Mouse (Mus musculus) stomach, embryonic 14.5 days (tissue): Measurements from ENCODE around the gene Gpr157. TPM values are rescaled to one million over a fixed set of nuclear protein-coding genes. Genes with fewer than 3 reads are reported as not detected.

Experiments used
- ATAC-seq: fragments of 200-750 bp; cut with Nextera tagmentation; 2 replicates; pipeline ENCODE4 v1.8.0; 2017; ENCODE audit warnings: low read depth, moderate TSS enrichment; ENCODE audit not compliant: insufficient number of reproducible peaks, insufficient read depth, low FRiP score
- H3K27ac ChIP-seq: fragments of 300-500 bp; sonication (generic); 2 replicates; pipeline ENCODE4 v1.5.1; 2014; ENCODE audit warnings: mild to moderate bottlenecking, low read length, moderate library complexity, mixed read lengths
- H3K27me3 ChIP-seq: fragments of 300-500 bp; sonication (generic); 2 replicates; pipeline ENCODE4 v1.6.1; 2014; ENCODE audit warnings: low read length, control low read depth, mixed read lengths; ENCODE audit not compliant: control insufficient read depth, insufficient read depth
- H3K36me3 ChIP-seq: fragments of 300-500 bp; sonication (generic); 2 replicates; pipeline ENCODE4 v1.6.1; 2014; ENCODE audit warnings: mild to moderate bottlenecking, control low read depth, low read length, moderate library complexity, mixed read lengths; ENCODE audit not compliant: control insufficient read depth, insufficient read depth
- H3K4me1 ChIP-seq: fragments of 300-500 bp; sonication (generic); 2 replicates; pipeline ENCODE4 v1.6.1; 2014; ENCODE audit warnings: low read length, control low read depth, mixed read lengths; ENCODE audit not compliant: control insufficient read depth, insufficient read depth
- H3K4me2 ChIP-seq: fragments of 300-500 bp; sonication (generic); replicated peaks from 2 replicates; pipeline ENCODE4 v1.6.1; 2014; ENCODE audit warnings: low read depth, low read length, control low read depth
- H3K4me3 ChIP-seq: fragments of 300-500 bp; sonication (generic); 2 replicates; pipeline ENCODE4 v1.5.1; 2014; ENCODE audit warnings: low read depth, low read length, control low read depth
- H3K9ac ChIP-seq: fragments of 300-500 bp; sonication (generic); replicated peaks from 2 replicates; pipeline ENCODE4 v1.6.1; 2014; ENCODE audit warnings: low read depth, mild to moderate bottlenecking, control low read depth, low read length, moderate library complexity, mixed read lengths
- H3K9me3 ChIP-seq: fragments of 300-500 bp; sonication (generic); 2 replicates; pipeline ENCODE4 v1.6.1; 2016; ENCODE audit warnings: low read depth, low read length, control low read depth; ENCODE audit not compliant: control insufficient read depth
- WGBS: fragments of 180-500 bp; shearing (Covaris S2); extraction: QIAGEN DNeasy Blood & Tissue Kit; methylation state at CpG from one replicate; pipeline ENCODE4 v1.1.7; 2014; 5-methylcytosine and 5-hydroxymethylcytosine counted together
- polyA plus RNA-seq: library from polyadenylated mRNA; unstranded; fragments of >200 nt; fragmentation: Nextera tagmentation; extraction: Ambion mirVana; gene quantifications from 2 replicates; pipeline ENCODE4 v1.2.1, GENCODE M21; 2014

Gpr157 gene
- polyA plus RNA-seq, 1 experiment from 2014 or later: 0.39 TPM

DNA sequence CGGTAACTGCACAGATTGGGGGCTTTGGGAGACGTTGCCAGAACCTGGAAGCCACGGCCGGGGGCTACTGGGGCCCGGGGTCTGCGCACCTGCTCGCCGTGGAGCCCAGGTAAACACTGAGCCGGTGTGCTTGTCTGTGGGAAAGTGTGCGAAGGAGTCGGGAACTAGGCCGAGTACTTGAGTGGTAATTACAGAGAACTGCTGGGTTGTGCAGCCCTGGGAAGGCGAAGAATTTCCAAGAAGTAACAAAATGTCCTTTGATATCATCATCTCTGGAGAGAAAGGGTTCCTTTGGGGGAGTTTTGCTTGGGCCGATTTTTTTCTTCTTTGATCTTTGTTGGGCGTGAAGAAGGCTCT lies 38.0 kb upstream of the Gpr157 start:
- Histone ChIP-seq H3K4me1 (peaks cover 6% of the 10 kb centered on the region; the same call in 1 of the 2 replicates), H3K4me2 (peak overlapping the region; percentile 90), H3K9me3 (no peaks in the 10 kb centered on the region), H3K27ac (no peak overlapping the region), H3K27me3 (peaks cover 8% of the 10 kb centered on the region; the same call in 1 of the 2 replicates), H3K4me3 (peak overlapping the region; percentile 48), H3K36me3 (no peaks in the 10 kb centered on the region), H3K9ac (no peak overlapping the region)
- 17% methylated on average over 15 of the region's 15 CpGs for WGBS
- no peak for ATAC-seq

DNA sequence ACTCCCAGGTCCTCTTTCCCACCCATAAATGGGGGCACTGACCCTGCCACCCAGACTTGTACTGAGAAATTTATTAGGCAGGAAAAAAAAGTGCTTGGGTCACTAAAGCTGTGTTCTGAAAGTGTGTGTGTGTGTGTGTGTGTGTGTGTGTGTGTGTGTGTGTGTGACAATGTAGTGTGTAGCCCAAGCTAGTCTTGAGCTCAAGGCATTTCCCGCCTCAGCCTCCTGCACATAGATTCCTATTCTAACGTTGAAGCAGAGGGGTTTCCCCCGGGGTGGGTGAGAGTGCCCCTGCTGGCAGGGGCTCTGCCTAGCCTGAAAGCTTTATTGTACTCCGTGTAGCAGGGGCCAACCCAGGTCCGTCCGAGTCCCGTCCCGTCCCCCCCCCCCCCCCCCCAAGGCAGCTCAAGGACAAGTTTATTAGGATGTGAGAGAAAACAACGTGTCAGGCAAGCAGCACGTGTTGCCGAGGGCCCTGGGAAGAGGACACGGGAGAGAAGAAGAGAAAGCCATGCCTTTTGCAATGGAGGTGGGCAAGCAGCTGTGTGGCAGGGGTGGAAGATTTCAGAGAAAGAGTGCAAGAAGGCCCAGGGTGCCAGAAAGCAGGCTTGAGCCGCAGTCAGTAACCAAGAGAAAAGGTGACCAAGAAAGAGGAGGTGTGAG lies 37.5 kb upstream of the Gpr157 start:
- peak overlapping the region; percentile 48; the same call in 1 of the 2 replicates for H3K4me3 ChIP-seq
- H3K27ac ChIP-seq: no peak overlapping the region
- 26% methylated on average over 13 of the region's 13 CpGs for WGBS
- H3K4me1 ChIP-seq: peaks cover 6% of the 10 kb centered on the region; the same call in 1 of the 2 replicates
- H3K27me3 ChIP-seq: peaks cover 8% of the 10 kb centered on the region; the same call in 1 of the 2 replicates
- H3K9ac ChIP-seq: no peak overlapping the region
- H3K36me3 ChIP-seq: no peaks in the 10 kb centered on the region
- H3K9me3 ChIP-seq: no peaks in the 10 kb centered on the region
- ATAC-seq: no peak
- peak overlapping the region; percentile 90; the same call in 1 of the 2 replicates for H3K4me2 ChIP-seq

DNA sequence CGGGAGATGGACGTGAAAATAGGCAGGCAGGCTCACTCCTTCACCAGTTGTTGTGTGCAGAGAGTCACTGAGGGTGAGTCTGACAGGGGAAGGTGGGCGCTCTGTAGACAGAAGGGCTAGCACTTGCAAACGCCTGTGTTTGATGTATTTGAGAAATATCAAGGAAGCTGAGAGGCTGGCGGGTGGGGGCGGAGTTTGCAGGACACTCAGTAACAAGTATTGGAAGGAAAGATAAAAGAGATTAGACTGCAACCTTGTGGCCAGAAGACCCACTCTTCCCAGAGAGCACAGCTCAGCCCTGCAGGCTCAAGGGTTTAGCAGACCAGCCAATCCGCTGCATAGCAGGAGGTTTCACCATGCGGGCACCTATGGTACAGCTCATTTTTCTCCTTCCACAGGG lies 35.7 kb upstream of the Gpr157 start:
- Histone ChIP-seq H3K36me3 (no peaks in the 10 kb centered on the region), H3K9me3 (no peaks in the 10 kb centered on the region), H3K4me3 (no peak overlapping the region), H3K9ac (no peak overlapping the region), H3K4me1 (peaks cover 6% of the 10 kb centered on the region; the same call in 1 of the 2 replicates), H3K27me3 (peaks cover 3% of the 10 kb centered on the region; the same call in 1 of the 2 replicates), H3K4me2 (no peak overlapping the region), H3K27ac (no peak overlapping the region)
- ATAC-seq: no peak
- 67% methylated on average over 8 of the region's 8 CpGs for WGBS

DNA sequence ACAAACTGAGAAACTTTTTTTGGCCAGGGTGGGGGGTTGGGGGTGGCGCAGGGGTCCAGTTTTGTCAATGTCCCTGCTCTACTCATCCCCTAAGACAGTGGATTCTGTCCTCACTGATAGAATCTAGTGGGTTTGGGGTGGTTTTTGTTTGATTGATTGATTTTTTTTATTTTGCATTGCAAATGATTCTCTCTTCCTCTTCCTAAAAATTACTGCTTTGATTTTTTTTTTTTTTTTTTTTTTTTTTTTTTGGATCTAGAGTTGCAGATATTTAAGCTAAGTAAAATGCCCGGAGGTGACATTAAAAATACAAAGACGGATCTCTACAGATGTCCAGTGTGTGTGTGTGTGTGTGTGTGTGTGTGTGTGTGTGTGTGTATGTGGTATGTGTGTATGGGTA lies 34.8 kb upstream of the Gpr157 start:
- WGBS: 91% methylated on average over 3 of the region's 3 CpGs
- Histone ChIP-seq H3K4me2 (no peak overlapping the region), H3K27ac (no peak overlapping the region), H3K4me1 (peaks cover 6% of the 10 kb centered on the region; the same call in 1 of the 2 replicates), H3K27me3 (peaks cover 3% of the 10 kb centered on the region; the same call in 1 of the 2 replicates), H3K4me3 (no peak overlapping the region), H3K9me3 (no peaks in the 10 kb centered on the region), H3K36me3 (no peaks in the 10 kb centered on the region), H3K9ac (no peak overlapping the region)
- no peak for ATAC-seq

DNA sequence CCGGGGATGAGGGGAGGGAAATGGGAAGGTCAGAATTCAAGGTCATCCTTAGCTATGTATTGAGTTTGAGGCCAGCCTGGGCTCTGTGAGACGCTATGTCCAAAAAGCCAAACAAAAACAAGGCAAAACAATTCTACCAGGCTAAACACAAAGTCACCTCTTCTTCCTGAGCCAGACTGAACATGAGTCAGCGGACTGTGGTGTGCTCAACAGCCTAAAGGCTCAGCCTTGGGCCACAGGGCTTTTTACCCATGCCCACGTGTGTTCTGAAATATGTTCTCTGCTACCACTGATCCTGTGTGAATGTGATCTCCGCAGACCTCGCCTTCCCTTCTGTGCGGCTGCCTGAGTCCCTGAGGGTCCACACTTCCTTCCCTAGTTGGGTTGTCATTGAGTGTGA lies 31.0 kb upstream of the Gpr157 start:
- H3K36me3 ChIP-seq: no peaks in the 10 kb centered on the region
- no peak overlapping the region for H3K4me2 ChIP-seq
- ATAC-seq: no peak
- peaks cover 14% of the 10 kb centered on the region for H3K4me1 ChIP-seq
- H3K9ac ChIP-seq: no peak overlapping the region
- no peak overlapping the region for H3K4me3 ChIP-seq
- 76% methylated on average over 7 of the region's 7 CpGs for WGBS
- no peaks in the 10 kb centered on the region for H3K27me3 ChIP-seq
- no peak overlapping the region for H3K27ac ChIP-seq
- no peaks in the 10 kb centered on the region for H3K9me3 ChIP-seq

DNA sequence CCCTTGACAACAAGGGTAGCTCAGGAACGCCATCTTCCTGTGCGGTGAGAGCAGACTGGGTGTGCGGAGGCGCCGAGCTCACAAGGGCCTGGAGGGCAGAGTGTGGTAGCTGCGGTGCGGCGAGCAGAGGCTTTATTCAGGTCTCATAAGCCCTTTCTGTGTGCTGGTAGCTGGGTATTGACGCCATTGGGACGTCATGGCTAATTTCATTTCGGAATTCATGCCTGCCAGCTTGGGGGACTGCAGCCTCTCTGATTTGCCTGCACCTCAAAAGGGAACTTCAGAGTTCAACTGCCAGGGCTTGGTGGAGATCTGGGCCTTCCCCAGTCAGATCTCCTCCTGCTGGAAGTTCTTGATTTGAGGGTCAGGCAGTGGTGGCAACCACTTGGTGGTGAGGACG lies 29.4 kb upstream of the Gpr157 start:
- no peak overlapping the region for H3K4me2 ChIP-seq
- no peaks in the 10 kb centered on the region for H3K27me3 ChIP-seq
- no peak for ATAC-seq
- no peaks in the 10 kb centered on the region for H3K36me3 ChIP-seq
- no peak overlapping the region for H3K4me3 ChIP-seq
- no peaks in the 10 kb centered on the region for H3K9me3 ChIP-seq
- peaks cover 18% of the 10 kb centered on the region for H3K4me1 ChIP-seq
- H3K27ac ChIP-seq: no peak overlapping the region
- no peak overlapping the region for H3K9ac ChIP-seq
- 93% methylated on average over 12 of the region's 12 CpGs for WGBS

DNA sequence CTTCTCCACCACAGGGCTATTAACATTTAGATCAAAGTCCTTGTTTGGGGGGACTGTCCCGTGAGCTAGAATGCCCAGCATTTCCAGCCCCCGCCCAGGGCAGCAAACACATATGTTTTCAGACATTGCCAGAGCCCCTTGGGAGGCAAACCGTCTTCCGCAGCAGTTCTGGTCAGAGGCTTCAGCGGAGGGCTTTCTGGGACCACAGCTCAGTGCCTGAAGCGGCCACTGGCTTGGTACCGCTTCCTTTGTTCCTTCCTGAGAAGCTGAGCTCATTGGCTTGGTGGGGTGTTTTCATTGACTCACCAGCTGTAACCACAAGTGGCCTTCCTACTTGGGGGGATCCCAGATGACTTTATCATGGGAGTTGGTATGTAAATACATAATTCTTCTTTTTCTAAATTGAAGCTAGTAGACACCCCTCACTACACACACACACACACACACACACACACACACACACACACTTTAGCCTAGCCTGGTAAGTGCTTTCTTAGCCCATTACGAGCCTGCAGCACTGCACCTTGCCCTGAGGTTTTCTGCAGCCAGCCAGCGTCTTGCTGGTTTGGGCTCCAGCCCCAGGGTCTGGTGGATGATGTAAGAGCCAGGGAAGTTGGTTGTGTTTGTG lies 27.2 kb upstream of the Gpr157 start:
- peaks cover 18% of the 10 kb centered on the region for H3K4me1 ChIP-seq
- 63% methylated on average over 9 of the region's 9 CpGs for WGBS
- ATAC-seq: no peak
- no peak overlapping the region for H3K4me3 ChIP-seq
- H3K27ac ChIP-seq: peak overlapping the region; percentile 44; the same call in 1 of the 2 replicates
- no peaks in the 10 kb centered on the region for H3K36me3 ChIP-seq
- H3K27me3 ChIP-seq: no peaks in the 10 kb centered on the region
- H3K9me3 ChIP-seq: no peaks in the 10 kb centered on the region
- H3K4me2 ChIP-seq: no peak overlapping the region
- no peak overlapping the region for H3K9ac ChIP-seq

DNA sequence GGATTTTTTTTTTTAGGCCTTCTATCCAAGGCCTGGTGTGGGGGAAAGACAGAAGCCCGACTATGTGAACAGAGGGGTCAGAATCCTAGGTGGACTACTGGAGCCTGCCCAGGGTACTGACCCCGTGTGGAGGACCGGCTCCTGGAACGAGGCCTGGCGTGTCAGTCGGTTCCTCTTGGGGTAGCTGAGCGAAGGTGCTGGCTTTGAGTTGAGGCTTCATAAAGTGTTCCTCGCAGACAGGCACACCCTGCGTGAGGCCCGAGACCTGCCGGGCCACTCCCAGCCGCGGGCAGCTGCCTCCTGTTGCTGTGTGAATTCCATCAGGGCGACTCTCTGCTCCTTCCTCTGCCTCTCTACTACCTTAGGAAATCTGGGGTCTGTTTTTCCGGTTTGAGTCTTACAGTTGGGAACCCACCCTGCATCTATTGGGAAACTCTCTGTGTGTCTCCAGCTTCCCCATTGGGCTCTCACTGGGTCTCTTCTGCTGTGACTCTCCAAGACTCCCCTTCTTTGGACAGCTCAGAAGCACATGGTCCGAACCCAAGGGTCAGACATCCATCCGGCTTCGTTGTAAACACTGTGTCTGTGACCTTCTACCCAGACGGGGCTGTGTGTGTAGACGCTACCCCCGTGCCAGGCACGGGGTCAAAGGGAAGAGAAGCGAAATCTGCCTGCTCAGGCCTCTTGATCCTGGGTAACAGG lies 26.5 kb upstream of the Gpr157 start:
- no peaks in the 10 kb centered on the region for H3K27me3 ChIP-seq
- H3K36me3 ChIP-seq: no peaks in the 10 kb centered on the region
- peak overlapping the region; percentile 44 for H3K27ac ChIP-seq
- no peak overlapping the region for H3K9ac ChIP-seq
- WGBS: 44% methylated on average over 23 of the region's 23 CpGs
- H3K9me3 ChIP-seq: no peaks in the 10 kb centered on the region
- ATAC-seq: no peak
- H3K4me1 ChIP-seq: peaks cover 18% of the 10 kb centered on the region
- no peak overlapping the region for H3K4me3 ChIP-seq
- H3K4me2 ChIP-seq: no peak overlapping the region
